Mouse (Mus musculus): ENCODE data around the gene B4galt5. TPM values are rescaled to one million over a fixed set of nuclear protein-coding genes. Genes with fewer than 3 reads are reported as not detected.

Gene B4galt5
- total RNA-seq, 1 experiment = 40.5 TPM

DNA sequence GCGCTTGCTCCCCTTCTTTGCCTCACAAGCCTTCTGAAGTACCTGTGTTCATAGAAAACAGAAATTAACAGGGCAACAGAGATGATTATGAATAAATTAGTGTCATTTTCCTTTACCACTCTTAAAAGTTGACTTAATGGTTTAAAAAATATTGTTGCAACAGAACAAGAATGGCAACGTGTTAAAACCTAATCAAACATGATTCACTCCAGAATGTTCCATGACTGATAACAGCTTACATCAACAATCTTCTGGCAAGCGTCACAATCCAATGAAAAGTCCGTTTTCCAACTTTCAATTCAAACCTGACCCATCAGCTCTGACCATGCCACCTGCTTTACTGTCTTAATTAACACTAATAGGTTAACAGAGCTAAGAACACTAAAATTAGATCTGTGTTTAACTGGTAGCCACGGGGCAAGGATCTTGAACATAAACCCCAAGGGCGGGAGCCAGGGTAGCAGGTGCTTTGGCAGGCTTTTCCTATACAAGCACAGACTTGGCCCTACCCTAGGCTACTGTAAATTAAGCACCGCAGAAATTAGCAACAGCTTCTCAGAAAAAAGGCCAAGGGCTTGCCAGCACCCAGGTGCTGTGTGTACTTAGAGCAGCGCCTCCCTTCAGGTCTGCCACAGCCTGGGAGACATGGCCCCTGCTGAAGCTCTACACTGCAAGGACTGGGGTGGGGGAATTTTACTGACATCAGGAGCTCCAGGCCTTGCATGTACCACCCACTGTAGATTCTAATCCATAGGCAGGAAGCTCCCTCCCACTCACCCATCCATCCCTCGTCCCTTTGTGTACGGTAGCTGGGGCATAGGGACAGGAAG, 12.4 kb downstream of the B4galt5 start:
- TF ChIP-seq ZC3H11A (IDR thresholded peaks at IDR 0.05; ENCODE audit: borderline replicate concordance, low read depth, low read length) = no peak
- no peak for TF ChIP-seq MAFK (IDR thresholded peaks at IDR 0.05; ENCODE audit: insufficient read depth, low read depth, low read length)
- TF ChIP-seq HCFC1 (IDR thresholded peaks at IDR 0.05; ENCODE audit: borderline replicate concordance, insufficient read depth, low read length) = no peak
- no peak for TF ChIP-seq ZNF384 (IDR thresholded peaks at IDR 0.05; ENCODE audit: low read depth, low read length)
- TF ChIP-seq CHD2 (IDR thresholded peaks at IDR 0.05; ENCODE audit: low read depth, low read length) = no peak
- no peak overlapping the region for H3K4me3 ChIP-seq (ENCODE audit: insufficient read depth in 1 of 2, low read depth in 1 of 2, low read length in 2 of 2, poor library complexity in 1 of 2, severe bottlenecking in 1 of 2)
- 0 out of 2 replicates have a peak overlapping the region, but pooled peaks have one; percentile 12 for H3K9ac ChIP-seq (ENCODE audit: insufficient read depth, low read depth, low read length, poor library complexity, severe bottlenecking)
- no peaks in the 10 kb centered on the region; the same call in 1 of the 2 replicates for H3K36me3 ChIP-seq (ENCODE audit: control insufficient read depth, insufficient read depth, low read length, poor library complexity, severe bottlenecking)
- in situ Hi-C loops (cut with MboI; ENCODE audit: low sequenced_read_pairs in 2 of 2, unreplicated experiment in 2 of 2) = no loop called here
- DNase-seq (ENCODE audit: low read depth, low spot score) = no peak
- H3K9me3 ChIP-seq (ENCODE audit: control insufficient read depth, insufficient read depth, low read depth, low read length) = no peaks in the 10 kb centered on the region
- peaks cover 2 to 10% of the 10 kb centered on the region in 2 experiments; a peak in 2 of 4 replicates for H3K4me1 ChIP-seq (ENCODE audit: control insufficient read depth in 2 of 2, insufficient read depth in 2 of 2, low read length in 2 of 2, poor library complexity in 1 of 2)
- no peak overlapping the region for H3K27ac ChIP-seq (ENCODE audit: insufficient read depth, low read depth, low read length, poor library complexity, severe bottlenecking)

DNA sequence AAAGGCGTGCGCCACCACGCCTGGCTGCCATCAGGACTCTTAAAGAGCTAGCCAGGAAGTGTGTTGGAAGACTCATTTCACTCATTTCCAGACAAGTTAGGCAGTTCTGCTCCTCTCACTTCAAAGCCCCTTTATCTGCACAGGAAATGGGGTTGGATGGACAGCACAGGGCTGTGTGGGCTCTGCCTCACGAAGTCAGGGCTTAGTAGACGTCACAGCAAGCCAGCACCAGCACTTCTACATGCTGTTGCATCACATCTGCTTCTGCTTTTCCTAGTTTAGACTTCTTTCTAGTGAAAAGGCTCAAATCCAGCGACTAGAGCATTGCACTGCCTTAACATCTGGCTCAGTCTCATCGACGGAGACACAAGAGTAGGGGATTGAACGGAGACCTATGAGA, 13.9 kb downstream of the B4galt5 start:
- in situ Hi-C loops (cut with MboI; ENCODE audit: low sequenced_read_pairs in 2 of 2, unreplicated experiment in 2 of 2) = no loop called here
- Histone ChIP-seq H3K4me3 (ENCODE audit: insufficient read depth in 1 of 2, low read depth in 1 of 2, low read length in 2 of 2, poor library complexity in 1 of 2, severe bottlenecking in 1 of 2) (no peak overlapping the region), H3K9ac (ENCODE audit: insufficient read depth, low read depth, low read length, poor library complexity, severe bottlenecking) (no peak overlapping the region), H3K27ac (ENCODE audit: insufficient read depth, low read depth, low read length, poor library complexity, severe bottlenecking) (no peak overlapping the region), H3K9me3 (ENCODE audit: control insufficient read depth, insufficient read depth, low read depth, low read length) (no peaks in the 10 kb centered on the region), H3K36me3 (ENCODE audit: control insufficient read depth, insufficient read depth, low read length, poor library complexity, severe bottlenecking) (no peaks in the 10 kb centered on the region; the same call in 1 of the 2 replicates), H3K4me1 (ENCODE audit: control insufficient read depth in 2 of 2, insufficient read depth in 2 of 2, low read length in 2 of 2, poor library complexity in 1 of 2) (peaks cover 2 to 10% of the 10 kb centered on the region in 2 experiments; a peak in 2 of 4 replicates)
- DNase-seq (ENCODE audit: low read depth, low spot score) = no peak
- TF ChIP-seq CHD2 (IDR thresholded peaks at IDR 0.05; ENCODE audit: low read depth, low read length) (no peak), HCFC1 (IDR thresholded peaks at IDR 0.05; ENCODE audit: borderline replicate concordance, insufficient read depth, low read length) (no peak), ZC3H11A (IDR thresholded peaks at IDR 0.05; ENCODE audit: borderline replicate concordance, low read depth, low read length) (no peak), ZNF384 (IDR thresholded peaks at IDR 0.05; ENCODE audit: low read depth, low read length) (no peak), MAFK (IDR thresholded peaks at IDR 0.05; ENCODE audit: insufficient read depth, low read depth, low read length) (no peak)

DNA sequence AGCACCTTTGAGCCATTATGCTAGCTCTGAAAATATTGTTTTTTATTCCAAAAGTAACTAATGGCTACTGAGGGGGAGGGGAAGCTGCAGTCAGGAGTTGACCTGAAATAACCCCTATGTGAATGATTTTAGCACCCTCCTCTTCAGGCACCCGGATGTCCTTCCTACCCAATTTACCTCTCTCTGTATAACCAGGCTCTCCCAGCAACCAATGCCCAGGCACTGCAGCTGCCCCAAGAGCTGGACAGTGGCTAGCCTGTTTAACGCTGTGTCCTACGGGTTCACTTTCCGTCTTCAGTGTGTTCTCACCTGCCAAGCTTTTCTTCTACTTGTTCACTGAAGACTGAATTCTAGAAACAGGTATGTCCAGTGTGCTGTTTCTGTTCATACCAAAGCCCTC, 14.7 kb downstream of the B4galt5 start:
- TF ChIP-seq ZC3H11A (IDR thresholded peaks at IDR 0.05; ENCODE audit: borderline replicate concordance, low read depth, low read length) = no peak
- no peak for TF ChIP-seq CHD2 (IDR thresholded peaks at IDR 0.05; ENCODE audit: low read depth, low read length)
- TF ChIP-seq ZNF384 (IDR thresholded peaks at IDR 0.05; ENCODE audit: low read depth, low read length) = no peak
- no peak for TF ChIP-seq HCFC1 (IDR thresholded peaks at IDR 0.05; ENCODE audit: borderline replicate concordance, insufficient read depth, low read length)
- no peak for TF ChIP-seq MAFK (IDR thresholded peaks at IDR 0.05; ENCODE audit: insufficient read depth, low read depth, low read length)
- in situ Hi-C loops (cut with MboI; ENCODE audit: low sequenced_read_pairs in 2 of 2, unreplicated experiment in 2 of 2) = no loop called here
- Histone ChIP-seq H3K9me3 (ENCODE audit: control insufficient read depth, insufficient read depth, low read depth, low read length) (no peaks in the 10 kb centered on the region), H3K4me3 (ENCODE audit: insufficient read depth in 1 of 2, low read depth in 1 of 2, low read length in 2 of 2, poor library complexity in 1 of 2, severe bottlenecking in 1 of 2) (no peak overlapping the region), H3K9ac (ENCODE audit: insufficient read depth, low read depth, low read length, poor library complexity, severe bottlenecking) (no peak overlapping the region), H3K36me3 (ENCODE audit: control insufficient read depth, insufficient read depth, low read length, poor library complexity, severe bottlenecking) (no peaks in the 10 kb centered on the region; the same call in 1 of the 2 replicates), H3K4me1 (ENCODE audit: control insufficient read depth in 2 of 2, insufficient read depth in 2 of 2, low read length in 2 of 2, poor library complexity in 1 of 2) (peaks cover 2 to 10% of the 10 kb centered on the region in 2 experiments; a peak in 2 of 4 replicates), H3K27ac (ENCODE audit: insufficient read depth, low read depth, low read length, poor library complexity, severe bottlenecking) (no peak overlapping the region)
- DNase-seq (ENCODE audit: low read depth, low spot score) = no peak

DNA sequence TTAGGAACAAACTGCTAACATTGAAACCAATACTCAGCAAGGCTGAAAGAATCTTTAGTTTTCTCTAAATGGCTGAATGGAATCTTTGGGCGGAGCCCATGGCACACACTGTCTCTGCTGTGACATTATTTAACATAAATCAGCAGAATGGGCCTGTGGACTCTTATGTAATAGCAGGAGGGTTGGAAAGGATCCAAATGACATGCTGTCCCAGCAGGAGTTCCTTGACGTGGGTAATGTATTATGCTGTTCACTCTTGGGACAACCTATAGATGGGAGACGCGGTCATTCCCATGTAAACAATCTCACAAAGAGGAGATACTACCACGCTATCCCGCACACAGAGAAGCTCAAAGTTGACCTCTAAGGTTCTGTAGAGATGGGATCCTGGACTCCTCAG, 15.5 kb downstream of the B4galt5 start:
- DNase-seq (ENCODE audit: low read depth, low spot score) = no peak
- Histone ChIP-seq H3K9ac (ENCODE audit: insufficient read depth, low read depth, low read length, poor library complexity, severe bottlenecking) (no peak overlapping the region), H3K27ac (ENCODE audit: insufficient read depth, low read depth, low read length, poor library complexity, severe bottlenecking) (no peak overlapping the region), H3K9me3 (ENCODE audit: control insufficient read depth, insufficient read depth, low read depth, low read length) (no peaks in the 10 kb centered on the region), H3K36me3 (ENCODE audit: control insufficient read depth, insufficient read depth, low read length, poor library complexity, severe bottlenecking) (no peaks in the 10 kb centered on the region; the same call in 1 of the 2 replicates), H3K4me3 (ENCODE audit: insufficient read depth in 1 of 2, low read depth in 1 of 2, low read length in 2 of 2, poor library complexity in 1 of 2, severe bottlenecking in 1 of 2) (no peak overlapping the region), H3K4me1 (ENCODE audit: control insufficient read depth in 2 of 2, insufficient read depth in 2 of 2, low read length in 2 of 2, poor library complexity in 1 of 2) (peaks cover 2 to 10% of the 10 kb centered on the region in 2 experiments; a peak in 2 of 4 replicates)
- in situ Hi-C loops (cut with MboI; ENCODE audit: low sequenced_read_pairs in 2 of 2, unreplicated experiment in 2 of 2) = no loop called here
- TF ChIP-seq ZC3H11A (IDR thresholded peaks at IDR 0.05; ENCODE audit: borderline replicate concordance, low read depth, low read length) (no peak), HCFC1 (IDR thresholded peaks at IDR 0.05; ENCODE audit: borderline replicate concordance, insufficient read depth, low read length) (no peak), MAFK (IDR thresholded peaks at IDR 0.05; ENCODE audit: insufficient read depth, low read depth, low read length) (no peak), CHD2 (IDR thresholded peaks at IDR 0.05; ENCODE audit: low read depth, low read length) (no peak), ZNF384 (IDR thresholded peaks at IDR 0.05; ENCODE audit: low read depth, low read length) (no peak)
